8 mouse cellular contexts compared by ENCODE assay signal in the genomic region with DNA sequence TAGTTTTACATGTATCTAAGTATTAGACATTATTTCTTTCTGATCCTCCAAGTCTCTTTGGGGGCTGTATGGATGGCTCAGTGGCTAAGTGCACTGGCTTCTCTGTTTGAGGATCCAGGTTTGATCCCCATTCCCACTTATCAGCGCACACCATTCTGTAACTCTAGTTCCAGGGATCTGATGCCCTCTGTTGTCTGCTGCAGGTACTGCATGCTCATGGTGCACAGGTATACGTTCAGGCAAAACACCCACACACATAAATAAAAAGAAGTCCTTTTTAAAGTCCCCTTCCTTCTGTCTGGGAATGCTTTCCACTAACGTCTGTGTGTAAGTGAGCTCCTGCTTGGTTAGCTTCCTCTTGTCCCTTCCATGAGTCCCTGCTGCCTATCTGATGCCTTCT. TPM values are rescaled to one million over a fixed set of nuclear protein-coding genes. Genes with fewer than 3 reads are reported as not detected.
DNase-seq lines count a peak whose midpoint lies in the region; ATAC-seq lines count a peak whose summit lies in the region.

No protein-coding gene starts in this region.

- peak; percentile 52 for DNase-seq in adrenal gland, postnatal 10 days
- DNase-seq in adrenal gland, postnatal 25 days: no peak
- DNase-seq in liver: peak; percentile 68
- no peak for DNase-seq in liver, embryonic 11.5 days (ENCODE audit: low spot score)
- peak; percentile 46 for DNase-seq in embryonic facial prominence, embryonic 10.5 days (ENCODE audit: low spot score)
- peak; percentile 59 for DNase-seq in retina, embryonic 14.5 days (ENCODE audit: low spot score)
- DNase-seq in urinary bladder, postnatal 36 days (ENCODE audit: low spot score in 2 of 2): no peak
- DNase-seq in right cerebral cortex, postnatal 36 days (ENCODE audit: low spot score in 2 of 2): no peak

- ATAC-seq in liver, embryonic 11.5 days (replicated peaks; ENCODE audit: low FRiP score): no peak

- no peaks in the 10 kb centered on the region for H3K4me1 ChIP-seq in liver, embryonic 11.5 days (replicated peaks; ENCODE audit: control insufficient read depth, insufficient read depth, low read length)
- H3K4me1 ChIP-seq in embryonic facial prominence, embryonic 10.5 days: no peaks in the 10 kb centered on the region

- H3K27ac ChIP-seq in liver, embryonic 11.5 days (ENCODE audit: low read depth, low read length): no peak overlapping the region
- no peak overlapping the region for H3K27ac ChIP-seq in embryonic facial prominence, embryonic 10.5 days (replicated peaks)

- no peak overlapping the region for H3K4me2 ChIP-seq in liver, embryonic 11.5 days

- no peak overlapping the region for H3K4me3 ChIP-seq in liver, embryonic 11.5 days (ENCODE audit: low read depth, low read length)
- no peak overlapping the region for H3K4me3 ChIP-seq in embryonic facial prominence, embryonic 10.5 days

- WGBS in liver, embryonic 11.5 days: 57% methylated on average over 3 of the region's 3 CpGs
- 59% methylated on average over 3 of the region's 3 CpGs for WGBS in embryonic facial prominence, embryonic 10.5 days

- no peaks in the 10 kb centered on the region for H3K9me3 ChIP-seq in liver, embryonic 11.5 days (ENCODE audit: control insufficient read depth, low read length)
- H3K9me3 ChIP-seq in embryonic facial prominence, embryonic 10.5 days: no peaks in the 10 kb centered on the region

- no peak overlapping the region for H3K9ac ChIP-seq in liver, embryonic 11.5 days (ENCODE audit: low read depth, low read length)

- no peaks in the 10 kb centered on the region for H3K27me3 ChIP-seq in liver, embryonic 11.5 days (replicated peaks; ENCODE audit: control insufficient read depth, insufficient read depth, low read length)
- no peaks in the 10 kb centered on the region for H3K27me3 ChIP-seq in embryonic facial prominence, embryonic 10.5 days (replicated peaks; ENCODE audit: low read depth, poor library complexity, severe bottlenecking)

- no peaks in the 10 kb centered on the region; the same call in 1 of the 2 replicates for H3K36me3 ChIP-seq in liver, embryonic 11.5 days (ENCODE audit: control insufficient read depth, insufficient read depth, low read length)
- H3K36me3 ChIP-seq in embryonic facial prominence, embryonic 10.5 days (replicated peaks): peaks cover 47% of the 10 kb centered on the region

RNA-seq across cellular contexts. Expression of gene Pnma1, which starts 16.0 kb away (rescaled TPM):
- under 1 TPM; 0.30 to 0.61 TPM for total RNA-seq in adrenal gland, postnatal 10 days (2021)
- total RNA-seq in adrenal gland, postnatal 25 days (2021): 0.64 TPM in 1 of 2 replicates, not detected in the other
- 0.27 and 0.53 TPM in 2 replicates for polyA plus RNA-seq in liver, embryonic 11.5 days (2014; fragmentation: Nextera tagmentation; extraction: Ambion mirVana)
- 1.3 and 1.6 TPM in 2 replicates for polyA plus RNA-seq in embryonic facial prominence, embryonic 10.5 days (2016; fragmentation: Nextera tagmentation; extraction: Ambion mirVana)

RNA-seq across cellular contexts. Expression of gene Dnal1, which starts 18.1 kb away (rescaled TPM):
- 10 to 100 TPM; 13.1 to 13.2 TPM for total RNA-seq in adrenal gland, postnatal 10 days (2021)
- total RNA-seq in adrenal gland, postnatal 25 days (2021): 11.9 and 20.7 TPM in 2 replicates
- 2.0 and 2.3 TPM in 2 replicates for polyA plus RNA-seq in liver, embryonic 11.5 days (2014; fragmentation: Nextera tagmentation; extraction: Ambion mirVana)
- 4.1 and 6.7 TPM in 2 replicates for polyA plus RNA-seq in embryonic facial prominence, embryonic 10.5 days (2016; fragmentation: Nextera tagmentation; extraction: Ambion mirVana)

RNA-seq across cellular contexts. Expression of gene Acot6, which starts 31.8 kb away (rescaled TPM):
- 1 to 10 TPM; 4.8 to 5.3 TPM for total RNA-seq in adrenal gland, postnatal 10 days (2021)
- total RNA-seq in adrenal gland, postnatal 25 days (2021): 4.9 and 5.0 TPM in 2 replicates
- 1.0 and 1.4 TPM in 2 replicates for polyA plus RNA-seq in liver, embryonic 11.5 days (2014; fragmentation: Nextera tagmentation; extraction: Ambion mirVana)
- polyA plus RNA-seq in embryonic facial prominence, embryonic 10.5 days (2016; fragmentation: Nextera tagmentation; extraction: Ambion mirVana): 0.80 and 0.81 TPM in 2 replicates

Comparison
In these comparisons a context has a peak if more than half of its experiments do, and no peak if none do; other contexts are left out.
1. DNase-seq: peak in adrenal gland, postnatal 10 days (single experiment), liver (single experiment), embryonic facial prominence, embryonic 10.5 days (single experiment) and retina, embryonic 14.5 days (single experiment); none in adrenal gland, postnatal 25 days (single experiment), liver, embryonic 11.5 days (single experiment), urinary bladder, postnatal 36 days (0 of 2) and right cerebral cortex, postnatal 36 days (0 of 2).